Mouse (Mus musculus): Measurements from ENCODE around the gene Cfdp1. TPM values are rescaled to one million over a fixed set of nuclear protein-coding genes. Genes with fewer than 3 reads are reported as not detected.

The Cfdp1 gene
- polyA plus RNA-seq, 1 experiment from 2014 or later, result 214 TPM

DNA sequence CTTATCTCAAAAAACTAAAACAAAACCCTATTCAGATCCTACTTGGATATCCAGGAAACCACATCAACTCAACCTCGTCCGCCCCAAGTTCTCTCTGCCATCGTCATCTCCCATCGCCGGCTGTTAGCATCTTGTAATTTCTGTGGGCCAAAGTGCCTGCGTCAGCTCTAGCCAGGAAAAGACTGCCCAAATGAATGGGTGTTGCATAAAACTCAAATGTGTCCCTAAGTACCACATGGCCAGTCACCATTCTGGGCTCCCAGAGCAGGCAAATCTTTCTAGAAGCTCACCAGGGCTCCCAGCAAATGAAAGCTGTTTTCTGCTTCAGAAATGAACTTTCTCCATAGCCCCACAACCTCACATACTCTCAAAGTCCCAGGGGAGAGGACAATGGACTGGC, 112.5 kb downstream of the Cfdp1 start:
- WGBS, result 80% methylated on average over 6 of the region's 6 CpGs
- Histone ChIP-seq H3K9ac (ENCODE audit: low read depth, low read length) (no peak overlapping the region), H3K4me1 (replicated peaks; ENCODE audit: control insufficient read depth, insufficient read depth, low read length) (peaks cover 42% of the 10 kb centered on the region), H3K27ac (ENCODE audit: low read depth, low read length) (no peak overlapping the region), H3K27me3 (ENCODE audit: control insufficient read depth, insufficient read depth, low read length) (no peaks in the 10 kb centered on the region), H3K9me3 (ENCODE audit: control insufficient read depth, low read length) (no peaks in the 10 kb centered on the region), H3K4me3 (ENCODE audit: low read depth, low read length) (peak overlapping the region; percentile 3; the same call in 1 of the 2 replicates), H3K4me2 (replicated peaks; ENCODE audit: low read depth, low read length) (peak overlapping the region; percentile 61; the same call in 1 of the 2 replicates), H3K36me3 (ENCODE audit: control insufficient read depth, insufficient read depth, low read length) (no peaks in the 10 kb centered on the region)
- no peak for ATAC-seq (ENCODE audit: low FRiP score)
- no peak for DNase-seq (ENCODE audit: low spot score)

DNA sequence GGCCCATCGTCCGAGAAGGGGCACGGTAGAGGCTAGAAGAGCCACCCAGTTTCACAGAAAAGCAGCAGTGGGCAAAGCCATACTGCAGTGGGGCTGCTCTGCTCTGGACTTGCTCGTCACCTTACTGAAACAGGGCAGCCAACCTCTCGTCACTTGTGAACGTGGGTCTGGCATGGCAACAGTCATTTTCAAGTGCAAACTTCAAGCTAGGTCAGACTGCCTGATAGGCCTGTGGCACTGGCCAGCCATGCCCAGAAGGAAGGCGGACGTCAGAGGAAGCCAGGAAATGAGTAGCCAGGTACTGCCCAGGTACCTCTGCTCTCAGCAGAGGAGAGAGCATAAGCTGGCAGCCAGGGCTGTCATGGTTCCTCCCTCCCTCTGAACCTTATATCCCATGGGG, 113.1 kb downstream of the Cfdp1 start:
- no peaks in the 10 kb centered on the region for H3K9me3 ChIP-seq (ENCODE audit: control insufficient read depth, low read length)
- H3K4me2 ChIP-seq (replicated peaks; ENCODE audit: low read depth, low read length), result no peak overlapping the region
- no peaks in the 10 kb centered on the region for H3K36me3 ChIP-seq (ENCODE audit: control insufficient read depth, insufficient read depth, low read length)
- 88% methylated on average over 8 of the region's 8 CpGs for whole genome bisulfite sequencing
- H3K27me3 ChIP-seq (ENCODE audit: control insufficient read depth, insufficient read depth, low read length), result no peaks in the 10 kb centered on the region
- H3K4me3 ChIP-seq (ENCODE audit: low read depth, low read length), result no peak overlapping the region
- H3K4me1 ChIP-seq (replicated peaks; ENCODE audit: control insufficient read depth, insufficient read depth, low read length), result peaks cover 44% of the 10 kb centered on the region
- no peak for ATAC-seq (ENCODE audit: low FRiP score)
- H3K27ac ChIP-seq (ENCODE audit: low read depth, low read length), result no peak overlapping the region
- H3K9ac ChIP-seq (ENCODE audit: low read depth, low read length), result no peak overlapping the region
- DNase-seq (ENCODE audit: low spot score), result no peak

- no peaks in the 10 kb centered on the region for H3K27me3 ChIP-seq (ENCODE audit: control insufficient read depth, insufficient read depth, low read length)
- 0 out of 2 replicates have a peak overlapping the region, but pooled peaks have one; percentile 11 for H3K9ac ChIP-seq (ENCODE audit: low read depth, low read length)
- H3K9me3 ChIP-seq (ENCODE audit: control insufficient read depth, low read length), result no peaks in the 10 kb centered on the region
- no peak overlapping the region for H3K4me2 ChIP-seq (replicated peaks; ENCODE audit: low read depth, low read length)
- peaks cover 44% of the 10 kb centered on the region for H3K4me1 ChIP-seq (replicated peaks; ENCODE audit: control insufficient read depth, insufficient read depth, low read length)
- ATAC-seq (ENCODE audit: low FRiP score), result no peak
- 72% methylated on average over 7 of the region's 7 CpGs for WGBS
- no peak overlapping the region for H3K4me3 ChIP-seq (ENCODE audit: low read depth, low read length)
- no peak overlapping the region for H3K27ac ChIP-seq (ENCODE audit: low read depth, low read length)
- DNase-seq (ENCODE audit: low spot score), result no peak
- H3K36me3 ChIP-seq (ENCODE audit: control insufficient read depth, insufficient read depth, low read length), result no peaks in the 10 kb centered on the region
Observed at GRCm38 (mm10) chr8:111740301-111740711, 113.8 kb downstream of the Cfdp1 start.

DNA sequence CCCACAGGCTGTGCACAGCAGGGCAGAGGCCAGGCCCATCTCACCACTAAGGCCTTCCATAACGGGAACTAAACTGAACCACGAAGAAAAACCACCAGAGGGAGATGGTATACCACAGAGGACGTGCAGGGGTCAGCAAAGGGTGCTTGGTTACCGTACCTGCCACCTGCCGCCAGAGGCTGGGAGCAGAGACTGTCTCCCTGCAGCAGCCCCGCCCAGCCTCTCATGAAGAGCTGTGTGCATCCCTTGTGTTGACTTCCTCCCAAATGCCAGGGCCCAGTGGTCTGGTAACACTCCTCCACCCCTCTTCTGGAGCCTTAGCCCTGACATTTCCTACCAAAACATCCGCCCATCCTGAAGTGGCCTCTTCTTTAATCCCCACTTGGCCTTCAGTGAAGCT, 114.5 kb downstream of the Cfdp1 start:
- H3K4me1 ChIP-seq (replicated peaks; ENCODE audit: control insufficient read depth, insufficient read depth, low read length), result peaks cover 43% of the 10 kb centered on the region
- H3K9ac ChIP-seq (ENCODE audit: low read depth, low read length), result 0 out of 2 replicates have a peak overlapping the region, but pooled peaks have one; percentile 19
- H3K27ac ChIP-seq (ENCODE audit: low read depth, low read length), result no peak overlapping the region
- WGBS, result 50% methylated on average over 7 of the region's 7 CpGs
- no peak overlapping the region for H3K4me2 ChIP-seq (replicated peaks; ENCODE audit: low read depth, low read length)
- no peaks in the 10 kb centered on the region for H3K27me3 ChIP-seq (ENCODE audit: control insufficient read depth, insufficient read depth, low read length)
- ATAC-seq (ENCODE audit: low FRiP score) (no peak), DNase-seq (ENCODE audit: low spot score) (no peak)
- H3K9me3 ChIP-seq (ENCODE audit: control insufficient read depth, low read length), result no peaks in the 10 kb centered on the region
- H3K4me3 ChIP-seq (ENCODE audit: low read depth, low read length), result no peak overlapping the region
- no peaks in the 10 kb centered on the region for H3K36me3 ChIP-seq (ENCODE audit: control insufficient read depth, insufficient read depth, low read length)

DNA sequence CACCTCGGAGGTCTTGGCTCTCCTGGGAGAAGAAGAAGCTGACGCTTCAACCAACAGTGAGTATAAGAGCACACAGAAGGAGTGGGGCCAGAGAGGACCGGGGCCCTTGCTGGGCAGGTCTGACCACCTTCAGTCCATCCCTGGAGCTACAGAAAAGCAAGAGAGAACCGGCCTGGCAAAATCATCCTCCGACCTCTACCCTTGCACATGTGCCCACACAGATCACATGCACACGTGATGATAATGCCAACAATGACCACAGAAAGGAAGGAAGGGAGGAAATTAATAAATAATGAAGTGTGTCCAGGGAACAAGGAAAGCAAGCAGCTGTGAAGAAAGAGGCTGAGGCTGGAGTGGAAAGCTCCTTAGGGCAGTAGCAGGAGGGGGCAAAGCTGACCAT, 115.2 kb downstream of the Cfdp1 start:
- peaks cover 45% of the 10 kb centered on the region for H3K4me1 ChIP-seq (replicated peaks; ENCODE audit: control insufficient read depth, insufficient read depth, low read length)
- H3K4me2 ChIP-seq (replicated peaks; ENCODE audit: low read depth, low read length), result no peak overlapping the region; the same call in 1 of the 2 replicates
- DNase-seq (ENCODE audit: low spot score) (no peak), ATAC-seq (ENCODE audit: low FRiP score) (no peak)
- H3K9ac ChIP-seq (ENCODE audit: low read depth, low read length), result no peak overlapping the region
- H3K27me3 ChIP-seq (ENCODE audit: control insufficient read depth, insufficient read depth, low read length), result no peaks in the 10 kb centered on the region
- 76% methylated on average over 6 of the region's 6 CpGs for WGBS
- H3K4me3 ChIP-seq (ENCODE audit: low read depth, low read length), result no peak overlapping the region
- no peaks in the 10 kb centered on the region for H3K36me3 ChIP-seq (ENCODE audit: control insufficient read depth, insufficient read depth, low read length)
- H3K27ac ChIP-seq (ENCODE audit: low read depth, low read length), result no peak overlapping the region
- no peaks in the 10 kb centered on the region for H3K9me3 ChIP-seq (ENCODE audit: control insufficient read depth, low read length)

DNA sequence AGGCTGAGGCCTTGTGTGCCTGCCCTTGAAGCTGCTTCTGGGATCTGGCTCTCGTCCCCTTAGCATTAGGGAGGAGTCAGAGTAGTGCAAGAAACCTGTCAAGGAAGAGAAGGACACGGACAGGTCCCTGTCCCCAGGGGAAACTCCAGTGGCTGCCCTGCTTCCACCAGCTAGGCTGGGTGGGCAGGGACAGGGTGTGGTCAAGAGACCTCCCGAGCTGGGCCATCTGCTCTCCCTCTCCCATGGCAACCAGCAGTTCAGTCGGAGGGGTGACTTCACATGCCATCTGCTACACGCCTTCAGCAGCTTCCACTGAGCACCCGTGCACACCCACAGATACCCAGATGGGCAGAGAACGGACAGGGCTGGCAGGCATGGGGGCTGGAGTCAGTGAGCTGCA, 117.8 kb downstream of the Cfdp1 start:
- H3K9ac ChIP-seq (ENCODE audit: low read depth, low read length), result 0 out of 2 replicates have a peak overlapping the region, but pooled peaks have one; percentile 23
- H3K9me3 ChIP-seq (ENCODE audit: control insufficient read depth, low read length), result no peaks in the 10 kb centered on the region
- 29% methylated on average over 7 of the region's 7 CpGs for WGBS
- no peaks in the 10 kb centered on the region for H3K27me3 ChIP-seq (ENCODE audit: control insufficient read depth, insufficient read depth, low read length)
- peak overlapping the region; percentile 69 for H3K27ac ChIP-seq (ENCODE audit: low read depth, low read length)
- no peak overlapping the region for H3K4me2 ChIP-seq (replicated peaks; ENCODE audit: low read depth, low read length)
- H3K36me3 ChIP-seq (ENCODE audit: control insufficient read depth, insufficient read depth, low read length), result no peaks in the 10 kb centered on the region
- ATAC-seq (ENCODE audit: low FRiP score) (peak; percentile 26; the same call in 1 of the 2 replicates), DNase-seq (ENCODE audit: low spot score) (peak; percentile 53)
- H3K4me3 ChIP-seq (ENCODE audit: low read depth, low read length), result no peak overlapping the region
- H3K4me1 ChIP-seq (replicated peaks; ENCODE audit: control insufficient read depth, insufficient read depth, low read length), result peaks cover 55% of the 10 kb centered on the region

DNA sequence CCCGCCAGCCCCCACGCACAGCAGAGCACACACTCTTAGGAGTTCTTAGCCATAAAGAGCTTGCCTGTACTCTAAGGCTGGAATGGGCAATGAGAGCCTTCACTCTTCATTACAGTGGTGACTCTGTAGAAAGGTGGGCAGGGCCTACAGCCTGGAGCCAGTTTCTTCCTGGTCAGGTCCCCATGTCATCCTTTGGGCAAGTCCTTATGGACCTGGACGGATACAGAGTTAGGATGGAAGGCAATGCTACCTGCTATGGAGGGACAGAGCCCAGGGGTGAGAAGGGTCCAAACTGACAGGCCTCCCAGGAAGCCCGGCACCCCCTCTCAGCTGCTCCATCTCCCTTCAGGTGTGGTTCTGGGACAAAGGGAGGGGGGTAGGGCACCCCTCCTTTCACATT, 118.3 kb downstream of the Cfdp1 start:
- 77% methylated on average over 4 of the region's 4 CpGs for WGBS
- 0 out of 2 replicates have a peak overlapping the region, but pooled peaks have one; percentile 23 for H3K9ac ChIP-seq (ENCODE audit: low read depth, low read length)
- H3K4me1 ChIP-seq (replicated peaks; ENCODE audit: control insufficient read depth, insufficient read depth, low read length), result peaks cover 60% of the 10 kb centered on the region
- H3K27ac ChIP-seq (ENCODE audit: low read depth, low read length), result peak overlapping the region; percentile 69
- H3K4me3 ChIP-seq (ENCODE audit: low read depth, low read length), result no peak overlapping the region
- H3K4me2 ChIP-seq (replicated peaks; ENCODE audit: low read depth, low read length), result no peak overlapping the region; the same call in 1 of the 2 replicates
- ATAC-seq (ENCODE audit: low FRiP score) (no peak), DNase-seq (ENCODE audit: low spot score) (no peak)
- H3K9me3 ChIP-seq (ENCODE audit: control insufficient read depth, low read length), result no peaks in the 10 kb centered on the region
- no peaks in the 10 kb centered on the region for H3K36me3 ChIP-seq (ENCODE audit: control insufficient read depth, insufficient read depth, low read length)
- no peaks in the 10 kb centered on the region for H3K27me3 ChIP-seq (ENCODE audit: control insufficient read depth, insufficient read depth, low read length)

GRCm38 (mm10) chr8:111735335-111735761, 118.7 kb downstream of the Cfdp1 start:
- Histone ChIP-seq H3K9me3 (ENCODE audit: control insufficient read depth, low read length) (no peaks in the 10 kb centered on the region), H3K4me3 (ENCODE audit: low read depth, low read length) (no peak overlapping the region), H3K4me2 (replicated peaks; ENCODE audit: low read depth, low read length) (no peak overlapping the region), H3K9ac (ENCODE audit: low read depth, low read length) (no peak overlapping the region), H3K4me1 (replicated peaks; ENCODE audit: control insufficient read depth, insufficient read depth, low read length) (peaks cover 62% of the 10 kb centered on the region), H3K36me3 (ENCODE audit: control insufficient read depth, insufficient read depth, low read length) (no peaks in the 10 kb centered on the region), H3K27me3 (ENCODE audit: control insufficient read depth, insufficient read depth, low read length) (no peaks in the 10 kb centered on the region), H3K27ac (ENCODE audit: low read depth, low read length) (peak overlapping the region; percentile 69)
- DNase-seq (ENCODE audit: low spot score) (no peak), ATAC-seq (ENCODE audit: low FRiP score) (no peak)
- WGBS, result 64% methylated on average over 8 of the region's 8 CpGs

DNA sequence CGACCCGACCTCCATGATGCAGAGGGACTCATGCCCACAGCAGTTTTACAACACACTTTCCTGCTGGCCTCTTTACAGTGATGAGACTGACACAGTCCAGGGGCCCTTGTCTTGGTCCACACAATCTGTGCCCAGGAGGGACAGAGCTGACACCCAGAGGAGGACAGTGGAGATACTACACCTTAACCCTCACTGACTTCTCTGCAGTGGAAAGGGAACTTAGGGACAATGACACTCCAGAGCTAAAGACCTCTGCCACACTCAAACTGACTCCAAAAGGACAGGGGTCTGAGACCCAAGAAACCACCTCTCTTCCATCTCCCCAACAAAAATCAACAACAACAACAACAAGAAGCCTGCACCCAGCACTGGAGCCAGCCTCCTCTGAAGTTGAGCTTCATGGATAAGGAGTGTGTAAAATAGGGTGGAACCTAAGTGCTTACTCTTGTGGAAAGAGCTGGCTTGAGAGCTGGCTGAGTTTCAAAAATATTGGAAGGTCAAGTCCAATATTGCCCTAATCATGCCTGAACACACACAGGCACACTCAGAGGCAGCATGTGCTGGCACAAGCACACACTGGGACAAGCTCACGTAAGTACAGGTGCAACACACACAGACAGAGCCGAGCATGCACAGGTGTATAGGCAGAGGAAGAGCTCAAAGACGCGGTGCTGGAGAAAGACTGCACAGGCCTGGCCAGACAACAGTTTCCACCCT, 119.7 kb downstream of the Cfdp1 start:
- no peak overlapping the region for H3K4me3 ChIP-seq (ENCODE audit: low read depth, low read length)
- ATAC-seq (ENCODE audit: low FRiP score), result no peak
- WGBS, result 59% methylated on average over 6 of the region's 6 CpGs

More for the DNA sequence above, 119.7 kb downstream of the Cfdp1 start:
- DNase-seq (ENCODE audit: low spot score), result no peak
- Histone ChIP-seq H3K36me3 (ENCODE audit: control insufficient read depth, insufficient read depth, low read length) (no peaks in the 10 kb centered on the region), H3K9me3 (ENCODE audit: control insufficient read depth, low read length) (no peaks in the 10 kb centered on the region), H3K27ac (ENCODE audit: low read depth, low read length) (no peak overlapping the region), H3K27me3 (ENCODE audit: control insufficient read depth, insufficient read depth, low read length) (no peaks in the 10 kb centered on the region), H3K4me2 (replicated peaks; ENCODE audit: low read depth, low read length) (no peak overlapping the region), H3K9ac (ENCODE audit: low read depth, low read length) (no peak overlapping the region), H3K4me1 (replicated peaks; ENCODE audit: control insufficient read depth, insufficient read depth, low read length) (peaks cover 55% of the 10 kb centered on the region)
